Mouse (Mus musculus) kidney, postnatal 25 days (tissue): ENCODE results near the gene Serpina3b.
A peak's percentile ranks its signal among the peaks of the same experiment; 100 is the strongest.
"Not testable (repeated sequence)": the region's sequence is repeated elsewhere in the genome, so short reads cannot be mapped to it uniquely, and the experiment has no call there.

ENCODE experiments used
- DNase-seq, 2 experiments: peaks; one replicate each; pipeline ENCODE4 v3.0.0; 2021; ENCODE audit warnings: mixed read lengths in 2 of 2

The Serpina3b gene

DNA sequence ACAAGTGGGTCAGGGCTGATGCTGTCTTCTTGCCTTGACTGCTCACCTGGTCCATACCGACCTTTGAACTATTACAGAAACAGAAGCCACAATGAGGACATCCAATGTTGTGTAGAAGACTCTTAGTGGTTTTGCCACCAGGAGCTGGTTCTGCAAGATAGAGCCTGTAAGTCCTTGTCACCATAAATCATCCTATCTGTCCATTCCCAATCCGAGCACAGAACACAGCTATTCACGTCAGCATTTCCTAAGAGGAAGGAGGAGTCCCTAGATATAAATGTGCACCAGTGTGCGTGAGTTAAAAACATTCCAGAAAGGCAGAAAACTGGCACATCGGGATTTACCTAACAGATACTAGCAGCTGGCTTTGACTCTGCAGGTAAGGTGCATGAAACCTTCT lies at the start of gene Serpina3b:
Gene Serpina3b, plus strand, starts transcription at position 301 of the 400 bp plus-strand sequence.
- no peak for DNase-seq

GRCm38 (mm10) chr12:104090119-104090518 lies 37.7 kb upstream of the Serpina3b start:
- peak in 1 of 2 experiments; percentile 8 for DNase-seq

GRCm38 (mm10) chr12:104091303-104091702 lies 36.5 kb upstream of the Serpina3b start:
- DNase-seq: no peak

DNA sequence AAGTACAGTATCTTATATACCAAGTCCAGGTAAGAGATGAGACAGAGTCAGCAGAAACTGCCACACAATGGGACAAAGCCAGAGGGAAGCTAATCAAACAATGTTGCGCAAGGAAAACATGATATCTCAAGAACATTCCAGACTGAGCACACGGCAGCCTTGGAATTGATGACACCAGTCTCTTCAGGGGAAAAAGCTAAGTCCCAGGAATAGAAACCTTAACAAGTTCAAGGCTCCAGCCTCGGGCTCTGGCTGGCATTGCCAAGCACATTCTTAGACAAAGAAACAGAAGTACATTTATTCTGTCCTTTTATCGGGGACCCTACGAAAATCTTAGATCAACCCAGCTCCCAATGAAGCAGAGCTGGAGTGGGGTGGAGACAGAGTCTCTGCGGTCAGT lies 27.0 kb upstream of the Serpina3b start, which contains the start of gene Serpina5:
Gene Serpina5, plus strand, starts transcription at position 346 of the 400 bp plus-strand sequence.
- no peak for DNase-seq

DNA sequence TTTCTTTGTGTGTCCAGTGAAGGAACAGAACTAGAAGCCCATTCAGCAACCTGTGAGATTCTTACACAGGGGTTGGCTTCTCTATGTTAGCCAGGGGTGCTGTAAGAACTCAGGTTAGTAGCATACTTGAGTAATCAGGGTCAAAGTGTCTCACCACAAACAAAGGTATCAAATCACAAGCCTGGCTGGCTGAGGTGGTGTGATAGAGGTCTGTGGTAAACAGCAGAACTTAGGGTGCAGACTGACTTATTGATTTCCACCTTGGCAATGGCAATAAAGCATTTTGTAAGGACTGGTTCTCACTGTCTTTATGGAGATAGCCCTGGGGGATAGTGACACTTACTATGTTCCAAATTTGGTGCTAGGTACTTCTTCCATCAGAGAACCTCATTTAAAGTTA lies 21.9 kb upstream of the Serpina3b start:
- no peak for DNase-seq

GRCm38 (mm10) chr12:104106919-104107318 lies 20.9 kb upstream of the Serpina3b start:
- no peak for DNase-seq

DNA sequence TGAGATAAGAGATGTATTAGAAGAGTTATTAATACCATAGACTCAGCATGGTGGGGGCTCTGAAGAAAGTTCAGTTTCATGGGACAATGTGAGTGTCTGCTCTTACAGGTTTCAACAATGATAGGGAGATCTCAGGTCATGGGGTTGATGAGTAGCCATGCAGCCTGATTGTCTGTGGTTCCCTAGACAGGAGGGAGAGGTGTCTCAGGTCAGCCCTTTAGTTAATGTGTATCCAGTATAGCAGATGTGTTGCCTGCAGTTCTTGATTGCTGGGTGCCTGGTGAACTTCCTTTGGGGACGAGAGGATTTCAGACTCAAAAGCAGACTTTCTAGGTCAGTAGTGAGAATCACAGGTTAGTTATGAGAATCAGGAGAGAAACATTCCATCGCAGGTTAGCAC lies 19.3 kb upstream of the Serpina3b start:
- DNase-seq: peak; percentile 28 to 63

DNA sequence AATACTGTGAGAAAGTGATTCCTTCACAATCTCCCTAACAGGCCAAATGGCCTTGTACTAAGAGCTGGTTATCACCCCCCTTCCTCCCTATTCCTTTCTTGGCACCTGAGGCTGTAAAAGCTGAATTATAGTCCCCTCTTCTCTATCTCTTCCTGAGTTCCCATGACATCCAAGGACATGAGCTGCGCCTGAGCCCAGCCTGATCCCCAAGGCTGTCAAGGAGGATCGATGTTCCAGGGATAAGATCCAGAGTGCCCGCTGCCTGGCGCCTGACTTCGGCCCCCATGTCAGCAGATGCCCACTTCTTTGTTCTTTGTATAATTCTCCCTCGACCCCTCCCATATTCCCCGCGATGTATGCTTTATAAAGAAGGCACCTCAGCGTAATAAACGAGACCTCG lies 15.5 kb upstream of the Serpina3b start, which contains the start of gene Serpina3a:
Gene Serpina3a, plus strand, starts transcription at position 392 of the 400 bp plus-strand sequence.
- DNase-seq: not testable (repeated sequence)

DNA sequence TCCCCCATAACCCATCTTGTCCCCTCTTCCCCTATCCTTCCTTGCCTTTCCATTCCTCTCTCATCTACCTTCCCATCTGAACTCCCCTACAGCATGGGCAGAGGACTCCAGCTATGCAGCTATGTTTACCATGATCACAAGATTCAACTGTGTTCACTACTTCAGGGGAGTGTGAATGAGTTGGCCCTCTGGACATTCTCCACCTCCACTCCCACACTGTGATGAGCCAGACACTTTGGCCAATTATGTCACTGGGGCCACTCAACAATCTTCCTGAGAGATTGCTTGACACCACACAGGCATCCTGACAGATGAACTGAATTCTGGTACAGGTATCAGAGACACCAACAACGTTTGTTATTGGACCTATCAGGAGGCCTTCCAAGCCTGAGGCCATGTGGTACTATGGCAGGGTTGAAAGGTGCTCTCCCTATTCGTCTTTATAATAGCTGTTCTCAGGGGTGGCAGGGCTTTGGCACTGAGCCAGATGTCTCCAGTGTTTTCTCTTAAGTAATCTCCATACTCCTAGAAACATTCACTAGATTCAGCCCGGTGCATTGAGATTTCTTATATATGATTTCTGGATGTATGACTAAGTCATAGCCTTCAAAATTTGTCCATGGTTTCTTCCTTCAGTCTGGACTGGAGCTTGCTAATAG lies 12.7 kb upstream of the Serpina3b start:
- DNase-seq: peak; percentile 42 to 53

DNA sequence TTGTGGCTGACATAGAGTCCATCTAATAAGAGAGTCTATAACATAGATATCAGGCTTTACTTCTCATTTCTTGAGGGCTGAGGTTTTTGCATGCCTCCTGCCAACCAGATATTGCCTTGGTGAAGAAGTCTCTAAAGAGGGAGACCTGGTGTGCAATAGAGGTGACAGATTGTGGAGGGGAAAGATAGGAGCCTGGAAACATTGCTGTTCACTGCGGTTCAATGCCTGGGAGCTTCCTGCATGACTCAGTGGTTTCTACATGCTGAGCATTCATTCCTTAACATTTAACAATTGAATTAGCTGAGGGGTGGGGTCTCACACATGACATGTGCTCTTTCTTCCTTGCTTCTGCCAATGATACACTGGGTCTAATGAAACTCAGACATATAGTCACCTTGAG lies 4.7 kb upstream of the Serpina3b start:
- DNase-seq: no peak

DNA sequence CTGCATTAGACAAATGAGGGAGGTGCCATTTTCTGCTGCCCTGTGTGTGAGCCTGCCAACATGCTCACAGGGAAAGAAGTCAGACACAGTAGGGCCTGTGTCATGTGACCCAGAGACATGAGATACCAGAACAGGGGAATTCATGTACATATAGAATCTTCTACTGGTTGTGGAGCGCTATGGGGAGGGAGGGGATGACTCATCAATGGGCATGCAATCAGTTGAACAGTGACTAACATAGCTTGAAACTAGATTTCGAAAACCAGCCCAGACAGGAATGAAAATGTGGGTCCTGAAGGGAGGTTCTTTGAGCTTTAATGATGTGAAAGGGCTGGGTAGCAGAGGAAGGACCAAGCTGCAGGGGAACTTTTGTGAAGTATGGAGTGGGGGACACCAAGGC lies 3.8 kb upstream of the Serpina3b start:
- no peak for DNase-seq

DNA sequence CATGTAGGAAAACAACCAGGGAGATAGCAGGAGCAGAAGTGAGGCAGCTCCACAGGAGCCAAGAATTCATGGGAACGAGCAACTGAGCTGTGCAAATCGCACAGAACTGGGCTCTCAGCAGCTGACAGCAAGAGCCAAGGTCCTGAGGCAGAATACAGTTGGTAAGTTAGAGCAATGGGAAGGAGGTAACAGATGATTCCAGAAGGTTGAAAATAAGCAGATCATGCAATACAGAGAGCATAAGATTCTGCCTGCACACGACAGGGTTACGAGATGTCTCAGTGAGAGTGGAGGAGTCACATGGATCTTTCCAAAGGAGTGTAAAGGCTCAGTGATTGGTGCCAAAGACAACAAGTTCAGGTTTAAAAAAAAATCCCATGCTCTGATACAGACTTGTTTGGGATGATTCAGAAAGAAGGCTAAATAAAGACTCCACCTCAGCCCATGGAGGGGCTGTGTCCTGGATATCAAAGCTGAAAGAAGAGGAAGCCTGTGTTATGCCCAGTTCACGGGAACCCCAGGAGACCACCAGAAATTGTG lies 2.7 kb upstream of the Serpina3b start:
- no peak for DNase-seq

DNA sequence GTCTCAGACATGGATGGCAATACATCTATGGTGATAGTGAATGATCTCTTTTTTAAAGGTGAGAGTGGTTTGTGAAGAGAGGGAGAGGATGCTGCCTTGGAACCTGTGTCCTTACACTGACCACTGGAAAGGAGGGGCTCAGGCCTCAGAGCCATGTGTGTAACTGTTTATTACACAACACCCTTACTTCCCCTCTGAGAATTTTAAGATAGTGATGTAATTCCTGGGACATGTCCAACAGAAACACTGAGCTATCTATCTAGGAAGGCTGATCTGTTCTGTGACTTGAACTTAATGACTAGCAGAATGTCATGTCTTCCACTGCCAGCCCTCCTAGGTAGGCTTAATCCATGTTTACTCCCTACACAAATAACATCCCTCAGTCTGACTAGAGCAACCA lies 3.2 kb downstream of the Serpina3b start:
- DNase-seq: no peak

DNA sequence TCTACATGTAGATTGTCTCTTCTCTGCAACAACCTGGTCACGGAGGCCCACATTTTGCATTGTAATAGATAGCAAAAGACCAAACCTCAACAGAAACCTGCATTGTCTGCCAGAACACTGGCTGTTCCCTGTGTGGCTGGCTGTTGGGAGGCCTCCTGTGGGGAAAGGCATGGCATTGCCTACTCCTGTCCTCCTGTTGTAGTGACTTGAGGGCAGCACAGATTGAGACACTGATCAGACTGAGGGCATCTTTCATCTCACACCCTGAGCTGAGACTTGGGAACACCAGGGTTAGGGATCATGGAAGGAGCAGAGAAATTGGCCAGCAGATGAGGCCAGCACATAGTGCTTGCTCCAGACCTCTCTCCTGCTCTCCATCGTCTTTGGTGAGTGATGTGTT lies 10.4 kb downstream of the Serpina3b start:
- DNase-seq: no peak

- DNase-seq: no peak
Observed at GRCm38 (mm10) chr12:104140543-104141103, 12.8 kb downstream of the Serpina3b start.

DNA sequence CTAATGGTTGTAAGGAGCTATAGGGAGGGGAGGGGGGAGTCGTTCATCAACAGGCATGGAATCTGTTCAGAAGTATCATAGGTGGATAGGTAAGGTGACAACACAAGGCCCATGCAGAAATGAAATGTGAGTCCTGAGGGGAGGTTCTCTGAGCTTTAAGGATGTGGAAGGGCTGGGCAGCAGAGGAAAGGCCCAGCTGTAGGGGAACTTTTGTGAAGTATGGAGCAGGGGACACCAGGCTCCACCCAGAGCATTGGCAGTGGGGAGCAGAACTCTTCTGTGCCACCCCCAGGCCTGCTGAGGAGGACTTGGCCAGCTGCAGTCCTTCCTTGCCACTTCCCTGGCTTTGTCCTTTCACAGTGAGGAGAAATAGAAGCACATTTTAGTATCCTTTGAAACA lies 13.7 kb downstream of the Serpina3b start:
- no peak for DNase-seq

- DNase-seq: no peak
Observed at GRCm38 (mm10) chr12:104142427-104142826, 14.6 kb downstream of the Serpina3b start.

GRCm38 (mm10) chr12:104143286-104143685 lies 15.5 kb downstream of the Serpina3b start:
- no peak for DNase-seq

DNA sequence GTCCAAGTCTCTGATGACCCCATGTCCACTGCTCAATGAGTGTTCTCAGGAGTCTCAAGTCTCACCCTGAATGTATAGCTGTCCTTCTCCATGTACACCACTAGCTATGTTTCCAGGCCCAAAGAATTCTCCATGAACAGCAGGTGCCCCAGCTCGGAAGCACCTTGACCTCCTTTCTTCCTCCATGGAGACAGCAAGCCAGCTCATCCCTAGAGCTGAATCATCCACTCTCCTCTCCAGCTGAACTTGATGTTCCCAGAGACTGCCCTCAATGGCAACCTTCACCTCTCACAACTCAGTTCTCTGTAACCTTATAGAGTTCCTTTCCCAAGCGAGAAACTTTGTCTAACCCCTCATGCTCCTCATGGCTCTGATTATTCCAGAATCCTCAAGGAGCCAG lies 17.8 kb downstream of the Serpina3b start:
- no peak for DNase-seq

- no peak for DNase-seq
Observed at GRCm38 (mm10) chr12:104151989-104152388, 24.2 kb downstream of the Serpina3b start.

GRCm38 (mm10) chr12:104153041-104153645 lies 25.3 kb downstream of the Serpina3b start:
- no peak for DNase-seq

DNA sequence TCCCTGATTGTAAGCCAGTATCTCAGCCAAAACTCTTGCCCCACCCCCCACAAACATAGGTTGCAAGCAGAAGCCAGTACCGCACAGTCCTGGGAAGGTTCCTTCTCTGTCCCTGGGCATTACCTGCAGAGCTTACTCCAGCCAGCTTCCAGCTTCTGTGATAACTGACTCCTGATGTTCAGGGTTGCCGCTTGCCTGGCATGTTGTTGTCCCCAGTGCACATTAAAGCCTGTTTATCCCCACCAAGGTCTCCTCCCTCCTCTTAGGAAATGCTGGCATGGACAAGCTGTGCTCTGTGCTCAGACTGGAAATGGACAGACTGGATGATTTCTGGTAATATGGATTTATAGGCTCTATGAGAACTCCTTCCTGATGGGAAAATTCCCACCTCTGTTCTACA lies 25.9 kb downstream of the Serpina3b start, which contains the start of gene Serpina3c:
Gene Serpina3c, minus strand, starts transcription at position 215 of the 400 bp plus-strand sequence.
- DNase-seq: no peak

- DNase-seq: peak; percentile 37 to 41
Observed at GRCm38 (mm10) chr12:104174747-104175146, 47.0 kb downstream of the Serpina3b start.

DNA sequence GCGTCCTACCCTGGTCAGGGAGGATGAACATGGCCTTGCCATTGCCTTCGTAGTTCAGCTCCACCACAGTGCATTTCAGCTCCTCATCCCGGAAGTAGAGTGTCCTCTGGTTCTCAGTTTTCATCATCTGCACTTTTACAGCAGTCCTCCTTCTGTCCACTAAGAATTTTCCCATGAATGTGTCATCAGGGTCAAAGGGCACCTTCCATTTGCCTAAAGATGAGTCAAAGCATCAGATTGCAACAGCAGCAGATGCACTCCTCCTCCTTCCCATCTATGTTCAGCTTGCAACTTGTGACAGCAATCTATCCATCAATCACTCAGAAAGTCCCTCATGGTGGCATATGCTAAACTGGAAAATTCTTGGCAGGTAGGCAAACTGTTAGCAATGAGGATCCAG lies 47.8 kb downstream of the Serpina3b start:
- DNase-seq: no peak
